Mouse (Mus musculus): ENCODE data around the gene Rab38. TPM values are rescaled to one million over a fixed set of nuclear protein-coding genes. Genes with fewer than 3 reads are reported as not detected.

Gene Rab38
- total RNA-seq, 2 experiments from 2014 or later = 0.49 TPM; not detected in 1

GRCm38 (mm10) chr7:88502217-88502817 lies 72.2 kb downstream of the Rab38 start:
- no peak for DNase-seq (ENCODE audit: low spot score in 2 of 2)
- intact Hi-C loops (cut with DNase I) = no loop called here

- intact Hi-C loops (cut with DNase I) = no loop called here
- no peak for DNase-seq (ENCODE audit: low spot score in 2 of 2)
Observed at GRCm38 (mm10) chr7:88509748-88510147, 79.7 kb downstream of the Rab38 start.

- intact Hi-C loops (cut with DNase I) = no loop called here
- no peak for DNase-seq (ENCODE audit: low spot score in 2 of 2)
Observed at GRCm38 (mm10) chr7:88522481-88522880, 92.4 kb downstream of the Rab38 start.

- DNase-seq (ENCODE audit: low spot score in 2 of 2) = no peak
- intact Hi-C loops (cut with DNase I) = no loop called here
Observed at GRCm38 (mm10) chr7:88527100-88527671, 97.1 kb downstream of the Rab38 start.

- intact Hi-C loops (cut with DNase I) = no loop called here
Observed at GRCm38 (mm10) chr7:88536127-88536531, 106.1 kb downstream of the Rab38 start.

GRCm38 (mm10) chr7:88536743-88537142 lies 106.7 kb downstream of the Rab38 start:
- no peak for DNase-seq (ENCODE audit: low spot score in 2 of 2)
- intact Hi-C loops (cut with DNase I) = no loop called here

More at GRCm38 (mm10) chr7:88536127-88536531, 106.1 kb downstream of the Rab38 start:
- no peak for DNase-seq (ENCODE audit: low spot score in 2 of 2)

Other genes with a start within 250 kb of the Rab38 start
- 10 to 100 TPM; 10.3 TPM for gene Ctsc, start 152.2 kb upstream of the Rab38 start, total RNA-seq (2021)